Mouse (Mus musculus) limb, embryonic 13.5 days (tissue): ENCODE measurements around the gene Pdss2. TPM values are rescaled to one million over a fixed set of nuclear protein-coding genes. Genes with fewer than 3 reads are reported as not detected.

Source experiments
- ATAC-seq: fragments of 200-750 bp; cut with Nextera tagmentation; 2 replicates; pipeline ENCODE4 v1.8.0; 2017; ENCODE audit warnings: low read depth, moderate number of reproducible peaks, moderate TSS enrichment; ENCODE audit not compliant: low FRiP score
- H3K27ac ChIP-seq: fragments of 300-500 bp; sonication (generic); 2 replicates; pipeline ENCODE4 v1.5.1; 2015; ENCODE audit warnings: inconsistent platforms, mild to moderate bottlenecking, moderate library complexity
- H3K27me3 ChIP-seq: fragments of 300-500 bp; sonication (generic); 2 replicates; pipeline ENCODE4 v1.6.1; 2015; ENCODE audit warnings: mild to moderate bottlenecking, inconsistent platforms
- H3K36me3 ChIP-seq: fragments of 300-500 bp; sonication (generic); 2 replicates; pipeline ENCODE4 v1.6.1; 2015; ENCODE audit warnings: inconsistent platforms, mild to moderate bottlenecking, moderate library complexity
- H3K4me1 ChIP-seq: fragments of 300-500 bp; sonication (generic); 2 replicates; pipeline ENCODE4 v1.6.1; 2015; ENCODE audit warnings: inconsistent platforms
- H3K4me2 ChIP-seq: fragments of 300-500 bp; sonication (generic); replicated peaks from 2 replicates; pipeline ENCODE4 v1.6.1; 2015; ENCODE audit warnings: inconsistent platforms, mild to moderate bottlenecking, moderate library complexity
- H3K4me3 ChIP-seq: fragments of 300-500 bp; sonication (generic); 2 replicates; pipeline ENCODE4 v1.5.1; 2015; ENCODE audit warnings: moderate library complexity, mild to moderate bottlenecking, inconsistent platforms
- H3K9ac ChIP-seq: fragments of 300-500 bp; sonication (generic); 2 replicates; pipeline ENCODE4 v1.6.1; 2015; ENCODE audit warnings: mild to moderate bottlenecking, inconsistent platforms
- H3K9me3 ChIP-seq: fragments of 300-500 bp; sonication (generic); 2 replicates; pipeline ENCODE4 v1.6.1; 2016; ENCODE audit warnings: inconsistent platforms
- WGBS: fragments of 180-500 bp; shearing (Covaris S2); methylation state at CpG from one replicate; pipeline ENCODE4 v1.1.7; 2015; 5-methylcytosine and 5-hydroxymethylcytosine counted together
- polyA plus RNA-seq: library from polyadenylated mRNA; unstranded; fragments of >200 nt; fragmentation: Nextera tagmentation; extraction: Ambion mirVana; gene quantifications from 2 replicates; pipeline ENCODE4 v1.2.1, GENCODE M21; 2015

Gene Pdss2
- polyA plus RNA-seq, 1 experiment from 2014 or later, result 12.7 TPM

DNA sequence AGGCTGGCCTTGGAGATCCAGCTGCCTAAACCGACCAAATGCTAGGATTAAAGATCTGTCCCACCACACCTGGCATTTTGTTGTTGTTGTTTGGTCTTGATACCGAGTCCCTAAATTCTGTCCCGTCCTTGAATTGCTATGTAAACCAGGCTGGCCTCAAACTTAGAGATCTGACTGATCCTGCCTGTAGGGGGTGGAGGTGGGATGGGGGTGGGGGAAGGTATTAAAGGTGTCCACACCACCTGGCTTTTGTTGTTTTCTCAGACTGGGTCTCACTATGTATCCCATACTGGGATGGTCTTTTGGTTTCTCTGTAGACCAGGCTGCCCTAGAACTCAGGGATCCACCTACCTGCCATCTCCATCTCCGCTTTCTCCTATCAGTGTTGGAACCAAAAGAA, 259.9 kb downstream of the Pdss2 start:
- Histone ChIP-seq H3K27ac (no peak overlapping the region), H3K36me3 (no peaks in the 10 kb centered on the region), H3K4me3 (no peak overlapping the region), H3K4me1 (peaks cover 47% of the 10 kb centered on the region), H3K4me2 (peak overlapping the region; percentile 78), H3K27me3 (no peaks in the 10 kb centered on the region), H3K9ac (no peak overlapping the region), H3K9me3 (no peaks in the 10 kb centered on the region)
- WGBS, result 32% methylated on average over 4 of the region's 4 CpGs
- no peak for ATAC-seq

DNA sequence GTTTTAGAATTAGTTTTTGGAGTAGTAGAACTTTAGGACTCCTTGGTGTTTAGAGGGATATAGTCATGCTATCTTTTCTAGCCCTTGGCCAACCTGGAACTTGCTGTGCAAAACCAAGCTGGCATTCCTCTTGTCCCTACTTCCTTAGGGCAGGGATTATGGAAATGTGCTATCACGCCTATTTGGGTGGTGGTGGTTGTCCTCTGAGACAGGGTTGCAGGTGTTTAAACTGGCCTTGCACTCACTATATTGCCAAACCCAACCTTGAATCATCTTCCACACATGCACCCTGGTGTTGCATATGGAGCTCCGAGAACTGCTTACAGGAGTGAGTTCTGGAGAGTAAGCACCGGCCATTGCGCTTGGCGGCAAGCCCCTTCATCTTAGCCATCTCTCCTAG, 260.7 kb downstream of the Pdss2 start:
- no peaks in the 10 kb centered on the region for H3K9me3 ChIP-seq
- no peak overlapping the region for H3K9ac ChIP-seq
- H3K4me2 ChIP-seq, result no peak overlapping the region
- no peak overlapping the region for H3K27ac ChIP-seq
- ATAC-seq, result no peak
- H3K36me3 ChIP-seq, result no peaks in the 10 kb centered on the region; the same call in 1 of the 2 replicates
- WGBS, result 89% methylated on average over 5 of the region's 5 CpGs
- no peak overlapping the region for H3K4me3 ChIP-seq
- no peaks in the 10 kb centered on the region for H3K27me3 ChIP-seq
- H3K4me1 ChIP-seq, result peaks cover 45% of the 10 kb centered on the region

DNA sequence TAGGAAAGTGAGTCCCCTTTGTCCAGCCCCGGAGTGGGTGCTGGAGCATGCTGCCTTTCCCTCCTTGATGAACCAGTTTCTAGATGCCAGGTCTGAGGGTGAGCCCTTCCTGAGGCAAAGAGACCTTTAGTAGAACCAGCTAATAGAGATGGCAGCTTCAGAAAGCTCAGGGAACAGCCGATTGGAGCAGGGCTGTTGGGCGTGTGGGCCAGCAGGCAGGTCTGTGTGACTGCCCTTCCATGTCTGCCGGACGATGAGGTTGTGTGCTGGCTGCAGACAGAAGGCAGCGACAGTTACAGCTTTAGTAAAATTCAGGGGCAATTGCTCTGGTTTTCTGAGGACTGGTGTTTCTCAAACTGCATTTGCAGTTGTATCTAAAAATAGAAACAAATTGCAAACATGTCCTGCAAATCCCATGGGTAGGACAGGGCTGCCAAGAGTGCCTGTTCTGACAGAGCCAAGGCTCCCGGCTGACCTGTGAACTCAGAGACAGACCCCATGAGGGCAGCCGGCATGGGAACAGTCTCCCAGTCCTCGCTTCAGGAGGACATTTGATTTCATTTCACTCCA, 262.2 kb downstream of the Pdss2 start:
- Histone ChIP-seq H3K9me3 (no peaks in the 10 kb centered on the region), H3K27ac (peak overlapping the region; percentile 52; the same call in 1 of the 2 replicates), H3K4me1 (peaks cover 50% of the 10 kb centered on the region), H3K9ac (peak overlapping the region; percentile 50; the same call in 1 of the 2 replicates), H3K4me2 (peak overlapping the region; percentile 45), H3K4me3 (no peak overlapping the region), H3K27me3 (no peaks in the 10 kb centered on the region), H3K36me3 (no peaks in the 10 kb centered on the region; the same call in 1 of the 2 replicates)
- WGBS, result 20% methylated on average over 9 of the region's 9 CpGs
- no peak for ATAC-seq

DNA sequence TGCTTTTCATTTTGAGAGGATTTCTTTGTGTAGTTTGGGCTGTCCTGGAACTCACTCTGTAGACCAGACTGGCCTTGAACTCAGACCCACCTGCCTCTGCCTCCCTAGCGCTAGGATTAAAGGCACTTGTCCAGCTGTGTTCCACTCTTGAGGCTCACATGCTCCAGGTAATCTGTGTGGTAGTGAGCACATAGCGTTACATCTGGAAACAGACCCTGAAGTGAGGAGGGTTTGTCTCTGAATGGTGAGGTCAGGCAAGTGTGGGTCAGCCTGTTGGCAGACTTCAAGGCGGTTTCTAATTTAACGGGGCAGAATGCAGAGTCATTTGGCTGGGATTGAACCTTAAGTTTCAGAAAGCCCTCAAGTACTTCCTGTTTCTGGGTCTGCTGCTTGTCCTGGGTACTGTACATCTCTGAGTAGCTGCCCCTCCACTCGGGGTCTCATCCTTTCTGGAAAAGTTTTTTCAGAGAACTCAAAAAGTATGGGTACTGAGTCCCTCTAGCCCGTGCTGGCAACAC, 264.5 kb downstream of the Pdss2 start:
- H3K9ac ChIP-seq, result no peak overlapping the region
- no peaks in the 10 kb centered on the region for H3K9me3 ChIP-seq
- no peak overlapping the region for H3K4me2 ChIP-seq
- WGBS, result 72% methylated on average over 6 of the region's 6 CpGs
- no peak overlapping the region for H3K4me3 ChIP-seq
- ATAC-seq, result no peak
- H3K4me1 ChIP-seq, result peaks cover 63% of the 10 kb centered on the region
- no peaks in the 10 kb centered on the region for H3K27me3 ChIP-seq
- no peaks in the 10 kb centered on the region; the same call in 1 of the 2 replicates for H3K36me3 ChIP-seq
- no peak overlapping the region for H3K27ac ChIP-seq

DNA sequence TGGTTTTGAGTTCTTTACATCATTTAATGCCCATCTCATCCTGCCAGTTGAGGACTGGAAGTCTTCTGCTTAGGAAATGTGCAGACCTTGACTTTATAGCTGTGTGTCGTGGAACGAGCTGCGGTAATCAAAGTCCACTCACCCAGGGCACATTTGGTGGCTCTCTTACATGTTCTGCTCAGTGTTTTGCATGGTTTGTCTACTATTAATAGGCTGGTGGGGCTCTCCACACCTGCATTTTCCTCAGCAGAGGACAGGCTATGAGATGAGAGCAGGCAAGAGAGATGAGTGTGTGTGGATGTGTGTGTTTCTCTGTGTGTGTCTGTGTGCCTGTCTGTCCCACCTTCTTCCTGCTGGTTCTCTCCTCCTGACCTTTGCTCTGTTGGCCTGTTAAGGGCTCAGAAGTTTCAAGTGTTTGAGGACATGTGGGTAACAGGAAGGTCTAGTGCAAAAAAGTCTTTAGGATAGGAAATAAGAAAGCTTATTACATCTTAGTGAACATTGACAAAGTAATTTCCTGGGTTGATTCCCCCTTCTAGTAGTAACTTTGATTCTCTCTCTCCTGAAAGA, 266.2 kb downstream of the Pdss2 start:
- H3K4me1 ChIP-seq, result peaks cover 46% of the 10 kb centered on the region
- no peak overlapping the region for H3K9ac ChIP-seq
- no peaks in the 10 kb centered on the region for H3K9me3 ChIP-seq
- 47% methylated on average over 3 of the region's 3 CpGs for WGBS
- ATAC-seq, result no peak
- no peaks in the 10 kb centered on the region for H3K27me3 ChIP-seq
- H3K4me3 ChIP-seq, result no peak overlapping the region
- H3K4me2 ChIP-seq, result no peak overlapping the region
- no peak overlapping the region for H3K27ac ChIP-seq
- H3K36me3 ChIP-seq, result no peaks in the 10 kb centered on the region; the same call in 1 of the 2 replicates

DNA sequence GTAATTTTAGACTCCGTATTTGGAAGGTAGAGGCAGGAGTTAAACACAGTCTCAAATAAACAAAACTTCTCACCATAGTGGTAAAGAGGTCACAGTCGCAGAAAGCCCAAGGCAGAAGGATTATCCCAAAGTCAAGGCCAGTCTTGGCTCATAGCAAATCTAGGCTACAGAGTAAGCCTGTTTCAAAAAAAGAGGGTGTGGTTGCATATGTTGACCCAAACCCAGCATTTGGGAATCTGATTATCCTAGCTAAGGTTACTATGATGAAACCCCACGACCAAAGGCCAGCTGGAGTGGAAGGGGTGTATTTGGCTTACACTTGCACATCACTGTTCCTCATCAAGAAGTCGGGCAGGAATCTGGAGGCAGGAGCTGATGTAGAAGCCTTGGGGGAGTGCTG, 267.0 kb downstream of the Pdss2 start:
- Histone ChIP-seq H3K4me3 (no peak overlapping the region), H3K4me2 (no peak overlapping the region), H3K4me1 (peaks cover 39% of the 10 kb centered on the region), H3K9me3 (no peaks in the 10 kb centered on the region), H3K27ac (no peak overlapping the region), H3K9ac (no peak overlapping the region), H3K27me3 (no peaks in the 10 kb centered on the region), H3K36me3 (peaks cover 4% of the 10 kb centered on the region; the same call in 1 of the 2 replicates)
- no peak for ATAC-seq
- WGBS, result 53% methylated on average over 4 of the region's 4 CpGs

DNA sequence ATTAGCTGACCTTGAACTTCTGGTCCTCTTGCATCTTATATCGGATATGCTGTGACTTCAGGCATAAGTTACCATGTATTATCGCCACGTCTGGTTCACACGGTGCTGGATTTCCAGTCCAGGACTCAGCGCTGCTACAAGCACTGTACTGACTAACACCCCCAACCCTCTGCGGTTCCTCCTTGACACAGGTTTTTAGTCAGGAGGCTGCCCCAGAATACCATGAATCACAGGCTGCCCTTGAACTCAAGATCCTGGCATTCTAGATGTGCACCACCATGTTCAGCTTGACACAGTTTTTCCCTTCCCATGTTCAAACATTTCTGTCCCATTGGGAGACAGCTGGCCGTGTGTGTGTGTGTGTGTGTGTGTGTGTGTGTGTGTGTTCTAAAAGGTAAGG, 267.9 kb downstream of the Pdss2 start:
- no peak for ATAC-seq

DNA sequence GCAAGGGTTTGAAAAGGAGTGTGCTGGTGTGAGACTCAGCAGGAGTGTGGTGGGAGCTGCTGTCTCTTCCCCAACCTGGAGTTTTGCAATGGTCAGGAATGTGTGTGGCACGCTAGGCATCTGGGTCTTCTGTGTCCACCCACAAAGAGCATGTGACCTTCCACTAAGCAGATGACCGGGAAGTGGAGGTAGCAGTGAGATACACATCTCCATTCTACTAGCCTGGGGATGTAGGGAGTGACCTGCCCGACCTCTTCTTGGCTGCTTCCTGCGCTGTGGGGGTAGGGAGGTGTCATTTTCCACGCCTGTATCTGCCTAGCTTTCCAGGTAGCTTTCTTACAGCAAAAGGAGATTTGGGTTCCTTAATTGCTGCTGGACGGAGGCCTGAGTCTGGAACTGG, 268.3 kb downstream of the Pdss2 start:
- ATAC-seq, result no peak
- H3K4me3 ChIP-seq, result no peak overlapping the region
- peaks cover 13% of the 10 kb centered on the region for H3K36me3 ChIP-seq
- WGBS, result 31% methylated on average over 6 of the region's 6 CpGs
- H3K4me1 ChIP-seq, result peaks cover 34% of the 10 kb centered on the region
- no peaks in the 10 kb centered on the region for H3K9me3 ChIP-seq
- no peak overlapping the region for H3K27ac ChIP-seq
- H3K9ac ChIP-seq, result no peak overlapping the region
- no peak overlapping the region for H3K4me2 ChIP-seq
- H3K27me3 ChIP-seq, result no peaks in the 10 kb centered on the region

More for the DNA sequence above, 267.9 kb downstream of the Pdss2 start:
- Histone ChIP-seq H3K9ac (no peak overlapping the region), H3K4me3 (no peak overlapping the region), H3K4me2 (no peak overlapping the region), H3K27me3 (no peaks in the 10 kb centered on the region), H3K9me3 (no peaks in the 10 kb centered on the region), H3K27ac (no peak overlapping the region), H3K4me1 (peaks cover 34% of the 10 kb centered on the region), H3K36me3 (peaks cover 9% of the 10 kb centered on the region)
- 80% methylated on average over 7 of the region's 7 CpGs for WGBS

DNA sequence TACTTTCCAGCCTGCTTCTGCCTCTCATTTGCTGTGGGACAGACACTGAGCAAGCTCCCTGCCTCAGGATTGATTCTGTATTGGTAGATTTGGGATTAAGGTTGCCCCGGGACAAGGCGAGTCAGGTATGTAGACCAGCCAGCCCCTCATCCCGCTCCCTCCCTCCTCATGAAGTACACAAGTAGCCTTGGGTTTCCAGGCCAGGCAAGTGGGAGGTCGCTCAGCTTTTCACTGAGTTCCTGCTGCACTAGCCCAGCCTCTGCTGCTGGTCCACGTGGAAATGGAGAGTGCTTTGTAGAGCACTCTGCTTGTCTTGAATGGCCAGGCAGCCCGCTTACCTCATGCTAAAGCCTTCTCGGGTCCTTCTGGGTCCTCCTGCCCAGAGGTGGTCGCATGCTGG, 268.7 kb downstream of the Pdss2 start:
- H3K4me3 ChIP-seq, result no peak overlapping the region
- no peaks in the 10 kb centered on the region for H3K27me3 ChIP-seq
- WGBS, result 60% methylated on average over 8 of the region's 8 CpGs
- H3K4me1 ChIP-seq, result peaks cover 34% of the 10 kb centered on the region
- no peaks in the 10 kb centered on the region for H3K9me3 ChIP-seq
- no peak overlapping the region for H3K4me2 ChIP-seq
- no peak overlapping the region for H3K27ac ChIP-seq
- H3K9ac ChIP-seq, result 0 out of 2 replicates have a peak overlapping the region, but pooled peaks have one; percentile 39
- no peak for ATAC-seq
- peaks cover 18% of the 10 kb centered on the region for H3K36me3 ChIP-seq

DNA sequence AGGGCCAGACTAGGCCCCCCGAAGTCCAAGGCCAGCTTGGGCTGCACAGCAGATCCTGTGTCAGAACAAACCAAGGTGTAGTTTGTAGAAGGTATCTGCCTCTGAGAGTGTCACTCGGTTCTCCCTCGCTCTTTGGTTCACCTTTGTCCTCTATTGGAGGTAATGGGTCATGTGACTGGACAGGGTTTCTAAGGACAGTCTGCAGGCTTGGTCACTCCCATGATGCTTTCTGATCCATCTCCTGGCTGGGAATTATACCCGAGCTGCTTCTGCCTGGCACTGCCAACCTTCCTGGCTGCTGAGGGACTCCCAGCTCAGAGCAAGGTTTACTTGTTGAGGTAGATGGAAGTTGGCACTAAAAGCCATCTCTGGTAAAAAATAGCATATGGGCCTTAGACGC, 269.6 kb downstream of the Pdss2 start:
- Histone ChIP-seq H3K27ac (no peak overlapping the region), H3K9me3 (no peaks in the 10 kb centered on the region), H3K9ac (no peak overlapping the region), H3K27me3 (no peaks in the 10 kb centered on the region), H3K4me1 (peaks cover 34% of the 10 kb centered on the region), H3K36me3 (peaks cover 26% of the 10 kb centered on the region), H3K4me2 (no peak overlapping the region), H3K4me3 (no peak overlapping the region)
- ATAC-seq, result no peak
- WGBS, result 92% methylated on average over 5 of the region's 5 CpGs

DNA sequence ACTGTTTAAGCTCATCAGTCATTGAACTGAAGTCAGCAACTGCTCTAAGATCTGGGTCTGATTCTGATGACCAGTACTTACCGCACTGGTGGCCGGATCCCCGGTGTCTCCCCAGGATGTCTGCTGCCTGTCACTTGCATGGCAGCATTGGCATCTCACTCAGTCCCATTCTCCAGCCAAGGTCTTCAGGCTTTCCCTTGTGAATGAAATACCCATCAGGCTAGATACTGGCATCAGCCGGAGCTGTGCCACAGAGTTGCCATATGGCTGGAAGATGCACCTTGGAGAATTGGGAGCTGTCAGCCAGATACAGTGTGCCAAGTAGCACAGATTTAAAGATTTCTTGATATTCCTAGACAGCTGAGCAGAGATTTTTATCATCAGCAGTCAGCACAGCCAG, 281.3 kb downstream of the Pdss2 start:
- Histone ChIP-seq H3K27ac (no peak overlapping the region), H3K9me3 (no peaks in the 10 kb centered on the region), H3K4me3 (no peak overlapping the region), H3K4me1 (no peaks in the 10 kb centered on the region), H3K4me2 (no peak overlapping the region), H3K9ac (no peak overlapping the region), H3K27me3 (no peaks in the 10 kb centered on the region), H3K36me3 (peaks cover 85% of the 10 kb centered on the region)
- WGBS, result 96% methylated on average over 4 of the region's 4 CpGs
- ATAC-seq, result no peak

DNA sequence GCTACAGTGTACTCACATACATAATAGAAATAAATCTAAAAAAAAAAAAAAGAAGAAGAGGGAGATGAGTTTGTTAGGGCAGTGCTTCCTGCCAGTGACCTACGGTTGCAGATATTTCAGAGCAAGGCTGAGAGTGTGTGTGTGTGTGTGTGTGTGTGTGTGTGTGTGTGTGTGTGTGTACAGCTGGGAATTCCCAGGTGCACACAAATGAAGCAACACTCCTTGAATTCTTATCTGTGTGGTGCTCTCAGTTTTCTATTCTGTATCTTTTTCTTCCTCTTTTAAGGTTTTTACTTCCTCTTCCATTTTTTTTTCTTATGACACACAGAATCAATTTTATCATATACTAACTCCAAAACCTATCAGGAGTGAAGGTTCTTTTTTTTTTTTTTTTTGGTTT, 283.0 kb downstream of the Pdss2 start:
- ATAC-seq, result no peak
- H3K9me3 ChIP-seq, result no peaks in the 10 kb centered on the region
- H3K4me2 ChIP-seq, result no peak overlapping the region
- no peaks in the 10 kb centered on the region for H3K27me3 ChIP-seq
- no peak overlapping the region for H3K27ac ChIP-seq
- H3K36me3 ChIP-seq, result peaks cover 74% of the 10 kb centered on the region
- H3K9ac ChIP-seq, result no peak overlapping the region
- WGBS, result 94% methylated on average over 1 of the region's 1 CpGs
- H3K4me3 ChIP-seq, result no peak overlapping the region
- H3K4me1 ChIP-seq, result no peaks in the 10 kb centered on the region

DNA sequence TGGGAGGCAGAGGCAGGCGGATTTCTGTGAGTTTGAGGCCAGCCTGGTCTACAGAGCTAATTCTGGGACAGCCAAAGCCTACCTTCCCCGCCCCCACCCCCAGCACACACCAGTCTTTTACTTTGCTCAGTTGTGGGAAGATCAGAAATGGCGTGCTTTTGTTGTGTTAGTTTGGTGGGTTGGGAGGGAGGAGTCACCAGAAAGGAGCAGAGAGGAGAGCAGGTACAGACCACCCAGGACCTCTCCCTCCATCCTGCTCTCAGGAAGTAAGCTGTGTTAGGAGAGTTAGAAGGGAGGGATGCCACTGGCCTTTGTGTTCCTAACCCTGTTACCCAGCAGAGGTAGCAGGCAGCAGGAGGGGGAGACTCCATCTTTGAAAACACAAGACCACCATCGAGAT, 285.8 kb downstream of the Pdss2 start:
- Histone ChIP-seq H3K9me3 (no peaks in the 10 kb centered on the region), H3K4me1 (no peaks in the 10 kb centered on the region), H3K27ac (no peak overlapping the region), H3K27me3 (no peaks in the 10 kb centered on the region), H3K9ac (no peak overlapping the region), H3K4me2 (no peak overlapping the region), H3K36me3 (peaks cover 74% of the 10 kb centered on the region), H3K4me3 (no peak overlapping the region)
- no peak for ATAC-seq
- 82% methylated on average over 4 of the region's 4 CpGs for WGBS
